Mouse (Mus musculus) heart, adult 8-10 months (tissue): Measurements from ENCODE around the gene Gfi1. TPM values are rescaled to one million over a fixed set of nuclear protein-coding genes. Genes with fewer than 3 reads are reported as not detected.

Experiments
- DNase-seq: peaks from one replicate; pipeline ENCODE4 v3.0.0; 2022; ENCODE audit warnings: low spot score
- total RNA-seq, 4 experiments: library from RNA; stranded (reverse); gene quantifications; 2 replicates each; pipeline ENCODE4 v1.2.4; 2022

Gfi1 gene
- not detected for total RNA-seq

- no peak for DNase-seq
These were observed at the start of gene Gfi1 for GRCm38 (mm10) chr5:107725435-107726261. TSS of gene Gfi1 (minus strand) at chr5:107726036.

- no peak for DNase-seq
These were observed 46.2 kb upstream of the Gfi1 start for GRCm38 (mm10) chr5:107772049-107772448.

GRCm38 (mm10) chr5:107768224-107768623 is 42.4 kb upstream of the Gfi1 start:
- no peak for DNase-seq

- no peak for DNase-seq
These were observed 40.1 kb upstream of the Gfi1 start for GRCm38 (mm10) chr5:107765946-107766345.

- DNase-seq: no peak
These were observed 38.6 kb upstream of the Gfi1 start for GRCm38 (mm10) chr5:107764486-107764885.

- no peak for DNase-seq
These were observed 37.8 kb upstream of the Gfi1 start for GRCm38 (mm10) chr5:107763674-107764073.

GRCm38 (mm10) chr5:107759121-107759520 is 33.3 kb upstream of the Gfi1 start:
- no peak for DNase-seq

- DNase-seq: no peak
These were observed 30.2 kb upstream of the Gfi1 start for GRCm38 (mm10) chr5:107756072-107756471.

GRCm38 (mm10) chr5:107754740-107755139 is 28.9 kb upstream of the Gfi1 start:
- DNase-seq: no peak

- DNase-seq: no peak
These were observed 27.8 kb upstream of the Gfi1 start for GRCm38 (mm10) chr5:107753656-107754055.

GRCm38 (mm10) chr5:107749229-107749916 is 23.5 kb upstream of the Gfi1 start:
- DNase-seq: no peak

- no peak for DNase-seq
These were observed 13.2 kb upstream of the Gfi1 start for GRCm38 (mm10) chr5:107739023-107739422.

- no peak for DNase-seq
These were observed 12.5 kb upstream of the Gfi1 start for GRCm38 (mm10) chr5:107738296-107738695.

GRCm38 (mm10) chr5:107736171-107736570 is 10.3 kb upstream of the Gfi1 start:
- no peak for DNase-seq

- DNase-seq: no peak
These were observed 6.0 kb upstream of the Gfi1 start for GRCm38 (mm10) chr5:107731844-107732243.

GRCm38 (mm10) chr5:107731408-107731807 is 5.6 kb upstream of the Gfi1 start:
- DNase-seq: no peak

GRCm38 (mm10) chr5:107727007-107727402 is 1.2 kb upstream of the Gfi1 start:
- no peak for DNase-seq

GRCm38 (mm10) chr5:107726281-107727006 is 608 bp upstream of the Gfi1 start:
- no peak for DNase-seq

- DNase-seq: no peak
These were observed 988 bp downstream of the Gfi1 start for GRCm38 (mm10) chr5:107724661-107725434.

GRCm38 (mm10) chr5:107723541-107724511 is 2.0 kb downstream of the Gfi1 start:
- DNase-seq: no peak
